Mouse (Mus musculus) activated CD4-positive, CD25-positive, alpha-beta regulatory T cell, adult 4 months (primary cell): ENCODE results near the gene Slc6a16. TPM values are rescaled to one million over a fixed set of nuclear protein-coding genes. Genes with fewer than 3 reads are reported as not detected.

Source experiments
- ATAC-seq: one replicate; pipeline ENCODE4 v1.8.0; 2017
- polyA plus RNA-seq, 2 experiments: library from polyadenylated mRNA; unstranded; fragments of 100-300 nt; shearing (Covaris generic); gene quantifications; one replicate each; pipeline ENCODE4 v1.2.1; 2017

Slc6a16 gene
- polyA plus RNA-seq, 2 experiments from 2014 or later: not detected

- no peak for ATAC-seq
These were observed 72.6 kb downstream of the Slc6a16 start for GRCm38 (mm10) chr7:45313495-45313894.

GRCm38 (mm10) chr7:45315182-45315701, 74.4 kb downstream of the Slc6a16 start:
- ATAC-seq: no peak

GRCm38 (mm10) chr7:45316536-45316935, 75.7 kb downstream of the Slc6a16 start:
- ATAC-seq: no peak

- no peak for ATAC-seq
These were observed 81.4 kb downstream of the Slc6a16 start for GRCm38 (mm10) chr7:45322245-45322644.

Other genes with a start within 250 kb of the Slc6a16 start
- gene Irf3, start 243.4 kb upstream of the Slc6a16 start, polyA plus RNA-seq: 100 to 1,000 TPM in 1 of 2 experiments, 10 to 100 TPM in 1; 88.9 to 129 TPM
- 10 to 100 TPM; 18.4 to 31.8 TPM for gene Bcl2l12, start 242.4 kb upstream of the Slc6a16 start, polyA plus RNA-seq
- 1 to 10 TPM; 8.6 to 8.7 TPM for gene Scaf1, start 224.7 kb upstream of the Slc6a16 start, polyA plus RNA-seq
- 1 to 10 TPM; 4.5 to 6.1 TPM for gene Rras, start 223.1 kb upstream of the Slc6a16 start, polyA plus RNA-seq
- 10 to 100 TPM in 1 of 2 experiments, 1 to 10 TPM in 1; 9.5 to 11.4 TPM for gene Prr12, start 188.2 kb upstream of the Slc6a16 start, polyA plus RNA-seq
- gene Nosip, start 178.7 kb upstream of the Slc6a16 start, polyA plus RNA-seq: 100 to 1,000 TPM; 143 to 161 TPM
- gene Prrg2, start 178.4 kb upstream of the Slc6a16 start, polyA plus RNA-seq: 1 to 10 TPM in 1 of 2 experiments, under 1 TPM in 1; 0.41 to 1.2 TPM
- gene Rcn3, start 148.9 kb upstream of the Slc6a16 start, polyA plus RNA-seq: 1 to 10 TPM; 4.7 to 5.4 TPM
- gene Fcgrt, start 137.2 kb upstream of the Slc6a16 start, polyA plus RNA-seq: 1 to 10 TPM in 1 of 2 experiments, under 1 TPM in 1; 0.78 to 1.1 TPM
- 1,000 to 10,000 TPM; 4,562 to 5,652 TPM for gene Rps11, start 116.6 kb upstream of the Slc6a16 start, polyA plus RNA-seq
- gene Rpl13a, start 112.3 kb upstream of the Slc6a16 start, polyA plus RNA-seq: 1,000 to 10,000 TPM; 7,090 to 8,122 TPM
- not detected for gene Gm45713, start 104.9 kb upstream of the Slc6a16 start, polyA plus RNA-seq
- 100 to 1,000 TPM; 118 to 125 TPM for gene Flt3l, start 104.7 kb upstream of the Slc6a16 start, polyA plus RNA-seq
- 10 to 100 TPM; 44.4 to 53.0 TPM for gene Pih1d1, start 86.8 kb upstream of the Slc6a16 start, polyA plus RNA-seq
- 10 to 100 TPM; 21.4 to 27.4 TPM for gene Aldh16a1, start 86.5 kb upstream of the Slc6a16 start, polyA plus RNA-seq
- not detected for gene Slc17a7, start 77.1 kb upstream of the Slc6a16 start, polyA plus RNA-seq
- gene Gfy, start 61.5 kb upstream of the Slc6a16 start, polyA plus RNA-seq: not detected
- gene Pth2, start 60.1 kb upstream of the Slc6a16 start, polyA plus RNA-seq: not detected
- gene Ccdc155, start 36.2 kb upstream of the Slc6a16 start, polyA plus RNA-seq: under 1 TPM; 0.24 to 0.34 TPM
- 10 to 100 TPM; 20.6 to 24.7 TPM for gene Dkkl1, start 28.9 kb upstream of the Slc6a16 start, polyA plus RNA-seq
- 1 to 10 TPM; 1.5 to 2.8 TPM for gene Tead2, start 25.3 kb upstream of the Slc6a16 start, polyA plus RNA-seq
- 100 to 1,000 TPM; 420 to 495 TPM for gene Cd37, start 2.0 kb upstream of the Slc6a16 start, polyA plus RNA-seq
- not detected for gene Slc6a21, start 36.4 kb downstream of the Slc6a16 start, polyA plus RNA-seq
- 10 to 100 TPM; 21.7 to 27.8 TPM for gene Trpm4, start 92.7 kb downstream of the Slc6a16 start, polyA plus RNA-seq
- gene Hrc, start 94.2 kb downstream of the Slc6a16 start, polyA plus RNA-seq: not detected
- gene Ppfia3, start 125.9 kb downstream of the Slc6a16 start, polyA plus RNA-seq: not detected
- gene Lin7b, start 129.5 kb downstream of the Slc6a16 start, polyA plus RNA-seq: not detected
- 100 to 1,000 TPM in 1 of 2 experiments, 10 to 100 TPM in 1; 68.1 to 108 TPM for gene Snrnp70, start 154.7 kb downstream of the Slc6a16 start, polyA plus RNA-seq
- gene Kcna7, start 164.6 kb downstream of the Slc6a16 start, polyA plus RNA-seq: not detected
- not detected for gene Ntf5, start 172.6 kb downstream of the Slc6a16 start, polyA plus RNA-seq
- not detected for gene Lhb, start 179.7 kb downstream of the Slc6a16 start, polyA plus RNA-seq
- gene Gys1, start 193.8 kb downstream of the Slc6a16 start, polyA plus RNA-seq: 1 to 10 TPM; 9.3 to 9.8 TPM
- gene Ruvbl2, start 197.0 kb downstream of the Slc6a16 start, polyA plus RNA-seq: 10 to 100 TPM; 47.4 to 51.2 TPM
- 1,000 to 10,000 TPM; 1,527 to 1,850 TPM for gene Ftl1, start 218.8 kb downstream of the Slc6a16 start, polyA plus RNA-seq
- 100 to 1,000 TPM in 1 of 2 experiments, 10 to 100 TPM in 1; 94.5 to 202 TPM for gene Bax, start 225.8 kb downstream of the Slc6a16 start, polyA plus RNA-seq
- gene Tulp2, start 240.8 kb downstream of the Slc6a16 start, polyA plus RNA-seq: under 1 TPM in 1 of 2 experiments, not detected in 1; 0.44 TPM
- gene Gm45808, start 245.7 kb downstream of the Slc6a16 start, polyA plus RNA-seq: not detected
- gene Dhdh, start 247.7 kb downstream of the Slc6a16 start, polyA plus RNA-seq: 1 to 10 TPM in 1 of 2 experiments, under 1 TPM in 1; 0.61 to 1.3 TPM